Mouse (Mus musculus): ENCODE measurements around the gene Smarcd1. TPM values are rescaled to one million over a fixed set of nuclear protein-coding genes. Genes with fewer than 3 reads are reported as not detected.

Smarcd1 gene
- polyA plus RNA-seq, 1 experiment from 2014 or later = 118 TPM

DNA sequence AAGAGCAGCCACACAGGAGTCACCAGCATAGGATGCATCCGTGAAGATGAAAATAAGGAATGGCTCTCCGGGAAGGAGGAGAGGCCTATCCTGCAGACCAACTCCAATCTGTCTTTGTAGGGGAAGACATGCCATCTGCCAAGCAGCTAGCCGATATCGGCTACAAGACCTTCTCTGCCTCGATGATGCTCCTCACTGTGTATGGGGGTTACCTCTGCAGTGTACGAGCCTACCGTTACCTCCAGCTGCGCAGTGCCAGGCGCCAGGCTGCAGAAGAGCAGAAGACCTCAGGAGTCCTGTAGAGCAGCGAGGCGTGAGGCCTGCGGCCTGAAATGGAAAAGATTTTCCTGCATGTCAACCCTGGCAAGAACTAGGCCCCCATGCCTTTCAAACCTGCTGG lies 25.6 kb downstream of the Smarcd1 start:
- Histone ChIP-seq H3K36me3 (ENCODE audit: poor library complexity, severe bottlenecking) (peaks cover 47% of the 10 kb centered on the region), H3K4me1 (peaks cover 35% of the 10 kb centered on the region), H3K9me3 (replicated peaks) (no peaks in the 10 kb centered on the region), H3K9ac (no peak overlapping the region), H3K27me3 (no peaks in the 10 kb centered on the region), H3K4me3 (no peak overlapping the region), H3K27ac (no peak overlapping the region), H3K4me2 (no peak overlapping the region)
- ATAC-seq = no peak
- 95% methylated on average over 12 of the region's 12 CpGs for WGBS

DNA sequence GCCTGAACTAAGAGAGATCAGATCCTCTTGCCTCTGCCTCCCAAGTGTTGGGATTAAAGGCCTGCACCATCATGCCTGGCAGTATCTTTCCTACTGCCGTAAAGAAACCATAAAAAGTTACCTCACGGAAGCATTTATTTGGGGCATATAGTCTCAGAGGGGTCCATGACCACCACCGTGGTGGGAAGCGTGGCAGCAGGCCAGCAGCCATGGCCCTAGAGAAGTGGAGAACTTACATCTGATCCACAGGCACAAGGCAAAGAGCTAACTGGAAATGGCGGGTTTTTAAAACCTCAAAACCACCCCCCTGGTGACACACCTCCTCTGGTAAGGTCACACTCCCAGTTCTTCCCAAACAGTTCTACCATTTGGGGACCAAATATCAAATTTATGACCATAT lies 26.3 kb downstream of the Smarcd1 start:
- H3K4me1 ChIP-seq = peaks cover 31% of the 10 kb centered on the region
- H3K4me3 ChIP-seq = no peak overlapping the region
- no peaks in the 10 kb centered on the region for H3K27me3 ChIP-seq
- no peak overlapping the region for H3K27ac ChIP-seq
- WGBS = 96% methylated on average over 5 of the region's 5 CpGs
- ATAC-seq = no peak
- H3K36me3 ChIP-seq (ENCODE audit: poor library complexity, severe bottlenecking) = peaks cover 50% of the 10 kb centered on the region
- no peak overlapping the region for H3K9ac ChIP-seq
- H3K9me3 ChIP-seq (replicated peaks) = no peaks in the 10 kb centered on the region
- no peak overlapping the region for H3K4me2 ChIP-seq

DNA sequence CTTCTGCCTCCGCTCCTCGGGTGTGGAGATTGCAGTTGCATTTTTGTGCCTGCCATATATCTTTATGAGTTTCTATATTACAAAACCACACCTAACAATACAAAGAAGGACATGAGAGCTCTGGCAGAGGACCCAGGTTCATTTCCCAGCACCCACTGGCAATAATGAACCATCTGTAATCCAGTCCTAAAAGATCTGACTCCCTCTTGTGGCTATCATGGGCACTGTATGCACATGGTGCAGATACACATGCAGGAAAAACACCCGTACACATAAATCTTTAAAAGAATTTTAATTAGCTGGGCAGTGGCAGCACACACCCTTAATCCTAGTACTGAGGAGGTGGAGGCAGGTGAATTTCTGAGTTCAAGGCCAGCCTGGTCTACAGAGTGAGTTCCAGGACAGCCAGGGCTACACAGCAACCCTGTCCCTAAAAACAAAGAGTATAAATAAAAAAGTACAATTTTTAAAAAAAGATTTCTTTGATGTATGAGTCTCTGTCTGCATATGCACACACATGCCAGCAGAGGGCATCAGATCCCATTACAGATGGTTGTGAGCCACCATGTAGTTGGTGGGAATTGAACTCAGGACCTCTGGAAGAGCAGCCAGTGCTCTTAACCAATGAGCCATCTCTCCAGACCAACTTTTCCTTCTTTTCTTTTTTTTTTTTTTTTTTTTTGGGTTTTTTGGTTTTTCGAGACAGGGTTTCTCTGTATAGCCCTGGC lies 27.3 kb downstream of the Smarcd1 start:
- Histone ChIP-seq H3K4me3 (no peak overlapping the region), H3K4me1 (peaks cover 21% of the 10 kb centered on the region), H3K4me2 (no peak overlapping the region), H3K27ac (no peak overlapping the region), H3K9ac (no peak overlapping the region), H3K27me3 (no peaks in the 10 kb centered on the region), H3K9me3 (replicated peaks) (no peaks in the 10 kb centered on the region), H3K36me3 (ENCODE audit: poor library complexity, severe bottlenecking) (peaks cover 49% of the 10 kb centered on the region)
- no peak for ATAC-seq
- 94% methylated on average over 3 of the region's 4 CpGs for WGBS

DNA sequence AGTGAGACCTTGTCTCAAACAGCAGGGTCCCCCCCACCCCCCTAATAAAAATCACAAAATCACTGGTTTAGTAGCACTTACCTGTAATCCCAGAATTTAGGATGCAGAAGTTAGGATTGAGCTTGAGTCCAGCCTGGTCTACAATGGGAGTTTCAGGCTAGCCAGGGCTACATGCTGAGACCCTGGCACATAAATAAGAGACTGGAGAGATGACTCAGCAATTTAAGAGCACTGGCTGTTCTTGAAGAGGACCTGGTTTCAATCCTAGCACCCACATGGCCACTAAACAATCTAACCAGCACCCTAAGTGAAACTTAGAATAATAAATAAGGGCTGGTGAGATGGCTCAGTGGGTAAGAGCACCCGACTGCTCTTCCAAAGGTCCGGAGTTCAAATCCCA lies 29.2 kb downstream of the Smarcd1 start:
- no peaks in the 10 kb centered on the region for H3K27me3 ChIP-seq
- peaks cover 9% of the 10 kb centered on the region for H3K4me1 ChIP-seq
- H3K4me3 ChIP-seq = no peak overlapping the region
- WGBS = 96% methylated on average over 2 of the region's 2 CpGs
- H3K36me3 ChIP-seq (ENCODE audit: poor library complexity, severe bottlenecking) = peaks cover 66% of the 10 kb centered on the region
- no peak overlapping the region for H3K4me2 ChIP-seq
- no peak overlapping the region for H3K27ac ChIP-seq
- no peaks in the 10 kb centered on the region for H3K9me3 ChIP-seq (replicated peaks)
- no peak overlapping the region for H3K9ac ChIP-seq
- no peak for ATAC-seq

- no peaks in the 10 kb centered on the region for H3K27me3 ChIP-seq
- no peak overlapping the region for H3K9ac ChIP-seq
- peaks cover 4% of the 10 kb centered on the region for H3K4me1 ChIP-seq
- H3K4me2 ChIP-seq = no peak overlapping the region
- 93% methylated on average over 3 of the region's 3 CpGs for WGBS
- no peak for ATAC-seq
- H3K27ac ChIP-seq = no peak overlapping the region
- H3K9me3 ChIP-seq (replicated peaks) = no peaks in the 10 kb centered on the region
- no peak overlapping the region for H3K4me3 ChIP-seq
- peaks cover 71% of the 10 kb centered on the region for H3K36me3 ChIP-seq (ENCODE audit: poor library complexity, severe bottlenecking)
These were observed 29.7 kb downstream of the Smarcd1 start for GRCm38 (mm10) chr15:99731678-99732077.

DNA sequence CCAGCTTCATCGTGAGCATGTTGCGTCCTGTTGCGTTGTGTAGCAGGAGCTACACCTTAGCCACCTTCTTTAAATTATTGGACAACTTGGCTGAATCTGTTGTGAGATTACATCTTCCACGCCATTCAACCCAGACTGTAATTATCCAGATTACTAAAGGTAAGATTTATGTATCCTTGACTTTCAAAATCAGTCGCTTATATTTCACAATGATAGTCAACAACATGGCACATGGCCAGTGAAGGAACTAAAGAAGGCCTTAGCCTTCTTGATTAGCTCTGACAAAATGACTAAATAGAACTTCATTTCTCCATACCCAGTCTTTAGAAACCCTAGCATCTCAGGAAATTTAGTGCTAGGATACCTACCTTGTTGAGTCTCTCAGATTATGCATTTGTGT lies 31.3 kb downstream of the Smarcd1 start:
- H3K4me3 ChIP-seq = no peak overlapping the region
- no peak overlapping the region for H3K4me2 ChIP-seq
- H3K4me1 ChIP-seq = no peaks in the 10 kb centered on the region
- no peak overlapping the region for H3K9ac ChIP-seq
- no peak overlapping the region for H3K27ac ChIP-seq
- 95% methylated on average over 5 of the region's 5 CpGs for WGBS
- H3K9me3 ChIP-seq (replicated peaks) = no peaks in the 10 kb centered on the region
- no peaks in the 10 kb centered on the region for H3K27me3 ChIP-seq
- ATAC-seq = no peak
- H3K36me3 ChIP-seq (ENCODE audit: poor library complexity, severe bottlenecking) = peaks cover 78% of the 10 kb centered on the region

GRCm38 (mm10) chr15:99735631-99736030 lies 33.7 kb downstream of the Smarcd1 start:
- Histone ChIP-seq H3K36me3 (ENCODE audit: poor library complexity, severe bottlenecking) (peaks cover 79% of the 10 kb centered on the region), H3K9ac (no peak overlapping the region), H3K27me3 (no peaks in the 10 kb centered on the region), H3K4me2 (no peak overlapping the region), H3K4me3 (no peak overlapping the region), H3K4me1 (no peaks in the 10 kb centered on the region), H3K9me3 (replicated peaks) (no peaks in the 10 kb centered on the region), H3K27ac (no peak overlapping the region)
- WGBS = 87% methylated on average over 2 of the region's 2 CpGs
- ATAC-seq = no peak

GRCm38 (mm10) chr15:99736675-99737074 lies 34.7 kb downstream of the Smarcd1 start:
- Histone ChIP-seq H3K4me1 (no peaks in the 10 kb centered on the region), H3K9me3 (replicated peaks) (no peaks in the 10 kb centered on the region), H3K27ac (no peak overlapping the region), H3K9ac (no peak overlapping the region), H3K36me3 (ENCODE audit: poor library complexity, severe bottlenecking) (peaks cover 88% of the 10 kb centered on the region), H3K4me2 (no peak overlapping the region), H3K4me3 (no peak overlapping the region), H3K27me3 (no peaks in the 10 kb centered on the region)
- no peak for ATAC-seq
- WGBS = 91% methylated on average over 11 of the region's 11 CpGs

DNA sequence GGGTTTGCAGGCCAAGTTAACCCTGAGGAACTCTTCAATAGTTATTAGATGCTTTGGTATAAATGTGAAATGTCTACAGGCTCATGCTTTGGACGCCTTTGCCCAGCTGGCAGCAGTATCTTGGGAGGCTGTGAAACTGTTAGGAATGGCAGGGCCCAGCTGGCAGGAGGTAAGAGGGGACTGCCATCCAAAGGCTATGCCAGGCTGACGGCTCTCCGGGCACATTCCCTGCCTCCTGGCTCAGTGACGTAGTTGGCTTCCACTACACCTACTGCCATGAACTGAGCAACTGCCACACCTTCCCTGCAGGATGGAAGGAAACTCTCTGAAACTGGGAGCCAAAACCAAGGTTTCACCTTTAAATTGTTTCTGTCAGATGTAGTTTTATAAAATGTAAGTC lies 38.3 kb downstream of the Smarcd1 start:
- no peak overlapping the region for H3K9ac ChIP-seq
- no peaks in the 10 kb centered on the region for H3K9me3 ChIP-seq (replicated peaks)
- no peak overlapping the region for H3K4me3 ChIP-seq
- no peaks in the 10 kb centered on the region for H3K27me3 ChIP-seq
- H3K4me2 ChIP-seq = no peak overlapping the region
- no peak for ATAC-seq
- no peaks in the 10 kb centered on the region for H3K4me1 ChIP-seq
- H3K36me3 ChIP-seq (ENCODE audit: poor library complexity, severe bottlenecking) = peaks cover 85% of the 10 kb centered on the region
- no peak overlapping the region for H3K27ac ChIP-seq
- 97% methylated on average over 4 of the region's 4 CpGs for WGBS

DNA sequence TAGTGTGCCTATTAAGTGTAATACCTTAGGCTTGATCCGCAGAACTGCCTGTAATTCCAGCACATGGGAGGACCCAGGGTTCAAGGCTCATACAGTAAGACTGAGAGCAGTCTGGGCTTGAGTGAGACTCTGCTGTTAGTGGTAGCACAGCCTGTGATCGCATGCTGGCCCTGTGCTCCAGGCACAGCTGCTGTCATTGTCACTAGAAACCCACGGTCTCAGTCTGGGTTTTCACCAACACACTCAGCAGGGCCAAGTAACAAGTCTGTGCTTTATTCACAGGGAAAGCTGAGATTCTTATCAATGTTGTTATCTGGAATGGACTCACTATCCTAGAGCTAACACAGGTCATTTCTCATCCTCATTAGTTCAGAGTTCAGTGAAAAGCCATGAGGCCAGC lies 52.3 kb downstream of the Smarcd1 start:
- Histone ChIP-seq H3K9me3 (replicated peaks) (0 out of 2 replicates have a peak, but pooled peaks cover 4% of the 10 kb centered on the region), H3K36me3 (ENCODE audit: poor library complexity, severe bottlenecking) (peaks cover 9% of the 10 kb centered on the region), H3K9ac (no peak overlapping the region), H3K4me2 (no peak overlapping the region), H3K27ac (no peak overlapping the region; the same call in 1 of the 2 replicates), H3K27me3 (no peaks in the 10 kb centered on the region), H3K4me3 (no peak overlapping the region), H3K4me1 (no peaks in the 10 kb centered on the region)
- 83% methylated on average over 3 of the region's 3 CpGs for WGBS
- ATAC-seq = no peak

Other genes with a start within 250 kb of the Smarcd1 start
- gene Nckap5l, start 244.4 kb upstream of the Smarcd1 start, polyA plus RNA-seq (2015; fragmentation: Nextera tagmentation; extraction: Ambion mirVana) = 9.3 and 13.4 TPM in 2 replicates
- gene Bcdin3d, start 227.4 kb upstream of the Smarcd1 start, polyA plus RNA-seq (2015; fragmentation: Nextera tagmentation; extraction: Ambion mirVana) = 24.7 and 25.4 TPM in 2 replicates
- gene Faim2, start 174.0 kb upstream of the Smarcd1 start, polyA plus RNA-seq (2015; fragmentation: Nextera tagmentation; extraction: Ambion mirVana) = 5.5 and 8.1 TPM in 2 replicates
- gene Aqp2, start 123.1 kb upstream of the Smarcd1 start, polyA plus RNA-seq (2015; fragmentation: Nextera tagmentation; extraction: Ambion mirVana) = not detected in 2 replicates
- gene Aqp5, start 111.3 kb upstream of the Smarcd1 start, polyA plus RNA-seq (2015; fragmentation: Nextera tagmentation; extraction: Ambion mirVana) = 0.14 and 0.25 TPM in 2 replicates
- not detected in 2 replicates for gene Aqp6, start 100.7 kb upstream of the Smarcd1 start, polyA plus RNA-seq (2015; fragmentation: Nextera tagmentation; extraction: Ambion mirVana)
- 182 and 189 TPM in 2 replicates for gene Racgap1, start 50.5 kb upstream of the Smarcd1 start, polyA plus RNA-seq (2015; fragmentation: Nextera tagmentation; extraction: Ambion mirVana)
- 15.1 and 17.0 TPM in 2 replicates for gene Asic1, start 31.8 kb upstream of the Smarcd1 start, polyA plus RNA-seq (2015; fragmentation: Nextera tagmentation; extraction: Ambion mirVana)
- not detected in 2 replicates for gene Gm17349, start 3.4 kb downstream of the Smarcd1 start, polyA plus RNA-seq (2015; fragmentation: Nextera tagmentation; extraction: Ambion mirVana)
- gene Gpd1, start 15.4 kb downstream of the Smarcd1 start, polyA plus RNA-seq (2015; fragmentation: Nextera tagmentation; extraction: Ambion mirVana) = 1.2 and 1.3 TPM in 2 replicates
- gene Cox14, start 23.5 kb downstream of the Smarcd1 start, polyA plus RNA-seq (2015; fragmentation: Nextera tagmentation; extraction: Ambion mirVana) = 177 and 190 TPM in 2 replicates
- 62.6 and 67.2 TPM in 2 replicates for gene Cers5, start 70.8 kb downstream of the Smarcd1 start, polyA plus RNA-seq (2015; fragmentation: Nextera tagmentation; extraction: Ambion mirVana)
- gene Lima1, start 173.3 kb downstream of the Smarcd1 start, polyA plus RNA-seq (2015; fragmentation: Nextera tagmentation; extraction: Ambion mirVana) = 33.5 and 37.5 TPM in 2 replicates

Measured in forebrain, embryonic 13.5 days (tissue).